Mouse (Mus musculus) forebrain, embryonic 14.5 days (tissue): ENCODE results near the gene Atf4. TPM values are rescaled to one million over a fixed set of nuclear protein-coding genes. Genes with fewer than 3 reads are reported as not detected.
A peak's percentile ranks its signal among the peaks of the same experiment; 100 is the strongest.

Source experiments
- ATAC-seq: fragments of 200-750 bp; cut with Nextera tagmentation; 2 replicates; pipeline ENCODE4 v1.8.0; 2017; ENCODE audit warnings: mild to moderate bottlenecking, moderate library complexity
- DNase-seq: peaks from one replicate; pipeline ENCODE4 v3.0.0-alpha.2; 2015; ENCODE audit warnings: low spot score
- H3K27ac ChIP-seq: fragments of 300-500 bp; sonication (generic); 2 replicates; pipeline ENCODE4 v1.5.1; 2014; ENCODE audit warnings: low read depth, mild to moderate bottlenecking, control low read depth, low read length, moderate library complexity
- H3K27me3 ChIP-seq: fragments of 300-500 bp; sonication (generic); replicated peaks from 2 replicates; pipeline ENCODE4 v1.6.1; 2014; ENCODE audit warnings: low read length, control low read depth, mixed read lengths; ENCODE audit not compliant: control insufficient read depth, insufficient read depth
- H3K36me3 ChIP-seq: fragments of 300-500 bp; sonication (generic); 2 replicates; pipeline ENCODE4 v1.6.1; 2014; ENCODE audit warnings: low read length, control low read depth; ENCODE audit not compliant: control insufficient read depth, insufficient read depth
- H3K4me1 ChIP-seq: fragments of 300-500 bp; sonication (generic); 2 replicates; pipeline ENCODE4 v1.6.1; 2014; ENCODE audit warnings: antibody characterized with exemption, low read length, control low read depth; ENCODE audit not compliant: control insufficient read depth, insufficient read depth
- H3K4me2 ChIP-seq: fragments of 300-500 bp; sonication (generic); 2 replicates; pipeline ENCODE4 v1.6.1; 2014; ENCODE audit warnings: mild to moderate bottlenecking, control low read depth, low read length
- H3K4me3 ChIP-seq: fragments of 300-500 bp; sonication (generic); 2 replicates; pipeline ENCODE4 v1.5.1; 2014; ENCODE audit warnings: low read depth, low read length, control low read depth
- H3K9ac ChIP-seq: fragments of 300-500 bp; sonication (generic); 2 replicates; pipeline ENCODE4 v1.6.1; 2014; ENCODE audit warnings: mild to moderate bottlenecking, low read length, control low read depth, moderate library complexity
- H3K9me3 ChIP-seq: fragments of 300-500 bp; sonication (generic); replicated peaks from 2 replicates; pipeline ENCODE4 v1.6.1; 2016; ENCODE audit warnings: low read length, control low read depth, mixed read lengths; ENCODE audit not compliant: control insufficient read depth
- WGBS: fragments of 180-500 bp; shearing (Covaris S2); extraction: QIAGEN DNeasy Blood & Tissue Kit; methylation state at CpG from one replicate; pipeline ENCODE4 v1.1.7; 2014; 5-methylcytosine and 5-hydroxymethylcytosine counted together
- polyA plus RNA-seq: library from polyadenylated mRNA; unstranded; fragments of >200 nt; fragmentation: Nextera tagmentation; extraction: Ambion mirVana; gene quantifications from 2 replicates; pipeline ENCODE4 v1.2.1, GENCODE M21; 2014

The Atf4 gene
- polyA plus RNA-seq, 1 experiment from 2014 or later, result 133 TPM

- WGBS, result under 1% methylated on average over 67 of the region's 67 CpGs
Measured at GRCm38 (mm10) chr15:80233733-80234509, 21.1 kb upstream of the Atf4 start, which contains the start of gene Mief1. Gene Mief1, plus strand, starts transcription at chr15:80234018.

GRCm38 (mm10) chr15:80235535-80235934 lies 19.4 kb upstream of the Atf4 start, which contains the start of gene AC140267.1:
Gene AC140267.1, plus strand, starts transcription at chr15:80235835.
- ATAC-seq, result no peak
- 94% methylated on average over 9 of the region's 9 CpGs for WGBS
- peaks cover 41% of the 10 kb centered on the region for H3K36me3 ChIP-seq

More at GRCm38 (mm10) chr15:80233733-80234509, 21.1 kb upstream of the Atf4 start, which contains the start of gene Mief1:
- peak within 1 kb of the TSS; percentile 77 for H3K27ac ChIP-seq
- peak within 1 kb of the TSS; percentile 90 for H3K4me3 ChIP-seq
- DNase-seq, result peak; percentile 97
- H3K9ac ChIP-seq, result peak within 1 kb of the TSS; percentile 87
- ATAC-seq, result peak; percentile 98
- peaks cover 32% of the 10 kb centered on the region for H3K36me3 ChIP-seq
- H3K9me3 ChIP-seq, result no peaks in the 10 kb centered on the region
- peak within 1 kb of the TSS; percentile 94 for H3K4me2 ChIP-seq
- no peaks in the 10 kb centered on the region for H3K27me3 ChIP-seq
- peaks cover 5% of the 10 kb centered on the region; the same call in 1 of the 2 replicates for H3K4me1 ChIP-seq

DNA sequence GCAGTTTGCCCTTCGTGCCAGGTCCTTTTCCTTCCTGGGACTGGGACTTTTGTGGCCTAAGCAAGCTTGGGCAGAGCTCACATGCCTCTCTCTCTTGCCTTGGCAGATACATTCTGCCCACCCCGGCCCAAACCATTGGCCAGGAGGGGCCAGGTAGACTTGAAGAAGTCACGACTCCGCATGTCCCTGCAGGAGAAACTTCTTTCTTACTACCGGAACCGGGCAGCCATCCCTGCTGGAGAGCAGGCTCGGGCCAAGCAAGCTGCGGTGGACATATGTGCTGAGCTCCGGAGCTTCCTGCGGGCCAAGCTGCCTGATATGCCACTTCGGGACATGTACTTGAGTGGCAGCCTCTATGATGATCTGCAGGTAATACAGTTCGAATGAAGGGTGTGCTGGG lies 6.8 kb upstream of the Atf4 start:
- peaks cover 80% of the 10 kb centered on the region for H3K36me3 ChIP-seq
- whole genome bisulfite sequencing, result 95% methylated on average over 12 of the region's 12 CpGs
- H3K4me1 ChIP-seq, result no peaks in the 10 kb centered on the region
- H3K27ac ChIP-seq, result no peak overlapping the region
- H3K9me3 ChIP-seq, result no peaks in the 10 kb centered on the region
- no peak overlapping the region for H3K4me3 ChIP-seq
- H3K9ac ChIP-seq, result no peak overlapping the region
- DNase-seq (no peak), ATAC-seq (no peak)
- H3K4me2 ChIP-seq, result no peak overlapping the region
- H3K27me3 ChIP-seq, result no peaks in the 10 kb centered on the region

More at GRCm38 (mm10) chr15:80235535-80235934, 19.4 kb upstream of the Atf4 start, which contains the start of gene AC140267.1:
- H3K4me1 ChIP-seq, result peaks cover 5% of the 10 kb centered on the region; the same call in 1 of the 2 replicates
- peak within 1 kb of the TSS; percentile 90 for H3K4me3 ChIP-seq
- H3K9ac ChIP-seq, result peak within 1 kb of the TSS; percentile 87
- no peak within 1 kb of the TSS for H3K27ac ChIP-seq
- no peaks in the 10 kb centered on the region for H3K27me3 ChIP-seq
- peak within 1 kb of the TSS; percentile 94 for H3K4me2 ChIP-seq
- no peaks in the 10 kb centered on the region for H3K9me3 ChIP-seq
- no peak for DNase-seq

GRCm38 (mm10) chr15:80248596-80248995 lies 6.4 kb upstream of the Atf4 start:
- no peak overlapping the region for H3K9ac ChIP-seq
- DNase-seq (no peak), ATAC-seq (no peak)
- no peak overlapping the region for H3K4me3 ChIP-seq
- H3K36me3 ChIP-seq, result peaks cover 75% of the 10 kb centered on the region
- H3K4me2 ChIP-seq, result no peak overlapping the region
- WGBS, result 97% methylated on average over 1 of the region's 1 CpGs
- no peaks in the 10 kb centered on the region for H3K4me1 ChIP-seq
- no peaks in the 10 kb centered on the region for H3K9me3 ChIP-seq
- no peaks in the 10 kb centered on the region for H3K27me3 ChIP-seq
- H3K27ac ChIP-seq, result no peak overlapping the region

DNA sequence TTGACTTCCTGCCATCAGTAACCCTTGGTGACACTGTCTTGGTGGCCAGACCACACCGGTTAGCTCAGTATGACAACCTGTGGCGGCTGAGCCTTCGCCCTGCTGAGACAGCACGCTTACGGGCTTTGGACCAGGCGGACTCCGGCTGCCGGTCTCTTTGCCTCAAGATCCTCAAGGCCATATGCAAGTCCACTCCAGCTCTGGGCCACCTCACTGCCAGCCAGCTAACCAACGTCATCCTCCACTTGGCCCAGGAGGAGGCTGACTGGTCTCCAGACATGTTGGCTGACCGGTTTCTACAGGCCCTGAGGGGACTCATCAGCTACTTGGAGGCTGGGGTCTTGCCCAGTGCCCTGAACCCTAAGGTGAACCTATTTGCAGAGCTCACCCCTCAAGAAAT lies 5.3 kb upstream of the Atf4 start:
- no peak overlapping the region for H3K27ac ChIP-seq
- ATAC-seq (no peak), DNase-seq (no peak)
- no peak overlapping the region for H3K4me3 ChIP-seq
- peaks cover 7% of the 10 kb centered on the region for H3K4me1 ChIP-seq
- no peak overlapping the region for H3K9ac ChIP-seq
- no peak overlapping the region for H3K4me2 ChIP-seq
- H3K36me3 ChIP-seq, result peaks cover 68% of the 10 kb centered on the region
- no peaks in the 10 kb centered on the region for H3K9me3 ChIP-seq
- WGBS, result 94% methylated on average over 10 of the region's 10 CpGs
- H3K27me3 ChIP-seq, result no peaks in the 10 kb centered on the region

- no peak for ATAC-seq
- 95% methylated on average over 6 of the region's 6 CpGs for WGBS
- DNase-seq, result no peak
- H3K4me2 ChIP-seq, result no peak overlapping the region
- H3K9ac ChIP-seq, result no peak overlapping the region
- H3K36me3 ChIP-seq, result peaks cover 63% of the 10 kb centered on the region
- H3K4me3 ChIP-seq, result no peak overlapping the region
- no peaks in the 10 kb centered on the region for H3K27me3 ChIP-seq
- H3K27ac ChIP-seq, result no peak overlapping the region
- H3K4me1 ChIP-seq, result peaks cover 7% of the 10 kb centered on the region
- no peaks in the 10 kb centered on the region for H3K9me3 ChIP-seq
Measured at GRCm38 (mm10) chr15:80250586-80250985, 4.4 kb upstream of the Atf4 start.

GRCm38 (mm10) chr15:80253530-80253929 lies 1.5 kb upstream of the Atf4 start:
- H3K27ac ChIP-seq, result no peak overlapping the region
- H3K9ac ChIP-seq, result no peak overlapping the region
- no peak for DNase-seq
- peaks cover 59% of the 10 kb centered on the region for H3K36me3 ChIP-seq
- H3K4me3 ChIP-seq, result no peak overlapping the region
- H3K27me3 ChIP-seq, result no peaks in the 10 kb centered on the region
- no peaks in the 10 kb centered on the region for H3K9me3 ChIP-seq
- WGBS, result 27% methylated on average over 2 of the region's 2 CpGs
- no peak overlapping the region for H3K4me2 ChIP-seq
- no peak for ATAC-seq
- peaks cover 21% of the 10 kb centered on the region for H3K4me1 ChIP-seq

DNA sequence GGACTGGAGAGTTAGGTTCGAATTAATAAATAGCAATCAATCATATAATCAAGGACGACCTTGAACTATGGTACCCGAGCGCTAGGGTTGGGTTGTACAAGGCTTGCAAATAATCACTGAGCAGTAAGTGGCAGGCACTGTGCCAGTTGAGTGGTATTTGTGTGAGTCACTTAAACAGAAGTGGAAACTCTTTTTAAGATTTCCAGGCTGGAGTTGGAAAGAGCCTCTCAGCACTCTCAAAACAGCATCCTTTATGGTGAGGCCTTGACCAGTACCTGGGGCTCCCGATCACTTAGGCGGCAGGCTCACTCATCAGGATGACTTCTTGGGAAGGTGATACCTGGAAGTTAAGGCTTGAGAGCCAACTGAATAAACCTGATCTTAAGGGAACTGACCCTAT lies 777 bp upstream of the Atf4 start:
- Histone ChIP-seq H3K9me3 (no peaks in the 10 kb centered on the region), H3K4me3 (peak overlapping the region; percentile 100), H3K36me3 (peaks cover 57% of the 10 kb centered on the region), H3K27me3 (no peaks in the 10 kb centered on the region), H3K9ac (peak overlapping the region; percentile 100), H3K4me2 (peak overlapping the region; percentile 97), H3K4me1 (peaks cover 21% of the 10 kb centered on the region), H3K27ac (peak overlapping the region; percentile 99)
- WGBS, result 48% methylated on average over 6 of the region's 6 CpGs
- ATAC-seq (no peak), DNase-seq (no peak)

GRCm38 (mm10) chr15:80255646-80256121 lies 700 bp downstream of the Atf4 start:
- H3K9me3 ChIP-seq, result no peaks in the 10 kb centered on the region
- peak overlapping the region; percentile 100 for H3K9ac ChIP-seq
- ATAC-seq, result peak; percentile 9
- 0% methylated on average over 37 of the region's 51 CpGs for WGBS
- peak overlapping the region; percentile 100 for H3K4me3 ChIP-seq
- peaks cover 53% of the 10 kb centered on the region for H3K36me3 ChIP-seq
- H3K4me2 ChIP-seq, result peak overlapping the region; percentile 97
- DNase-seq, result peak; percentile 77
- H3K27me3 ChIP-seq, result no peaks in the 10 kb centered on the region
- peak overlapping the region; percentile 99 for H3K27ac ChIP-seq
- H3K4me1 ChIP-seq, result peaks cover 21% of the 10 kb centered on the region
